Mouse (Mus musculus): Measurements from ENCODE around the gene Zbtb16. TPM values are rescaled to one million over a fixed set of nuclear protein-coding genes. Genes with fewer than 3 reads are reported as not detected.

Gene Zbtb16
- total RNA-seq (2017): 5.5 and 7.3 TPM in 2 replicates

DNA sequence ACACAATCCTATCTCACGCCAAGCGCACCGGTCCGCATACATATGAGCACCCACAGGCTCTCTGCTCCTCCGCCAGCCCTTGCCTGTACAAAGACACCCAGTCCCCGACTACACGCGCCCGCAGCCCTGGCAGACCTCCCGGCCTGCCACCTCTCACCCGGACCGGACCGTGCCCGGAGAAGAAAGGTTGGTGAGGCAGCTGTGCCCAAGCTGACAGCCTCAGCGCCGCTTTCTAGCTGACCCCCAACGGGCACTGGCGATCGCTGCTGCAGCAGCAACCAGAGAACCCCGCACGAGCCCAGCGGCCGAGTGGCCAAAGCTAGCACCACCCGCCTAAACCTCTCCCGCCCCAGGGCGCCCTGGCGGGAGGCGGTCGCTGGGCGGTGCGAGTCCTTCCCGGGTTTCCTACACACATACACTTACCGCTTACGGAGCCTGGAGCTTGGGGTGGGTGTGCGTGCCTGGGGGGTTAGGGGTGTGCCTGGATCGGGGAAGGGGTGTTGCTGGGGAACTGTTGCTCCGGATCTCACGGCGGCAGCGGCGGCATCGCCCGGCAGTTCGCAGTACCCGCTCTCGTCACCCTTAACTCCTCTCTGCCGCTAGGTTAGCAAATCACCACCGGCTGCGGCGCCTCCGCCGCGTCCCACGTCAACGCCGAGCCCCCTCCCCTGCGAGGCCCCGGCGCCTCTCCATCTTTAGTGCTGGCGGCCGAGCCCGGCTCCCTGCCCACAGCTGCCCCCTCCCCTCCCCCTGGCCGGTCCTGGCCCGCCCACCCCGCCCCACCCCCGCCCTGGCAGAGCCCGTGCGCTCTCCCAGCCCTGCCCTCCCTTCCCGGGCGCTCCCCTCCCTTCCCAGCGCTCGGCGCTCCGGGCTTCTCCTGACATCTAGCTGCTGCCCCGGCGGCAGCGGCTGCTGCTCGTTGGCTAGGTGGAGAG lies at the start of gene Zbtb16:
Zbtb16 (minus strand) TSS at position 592 of the 935 bp plus-strand sequence.
- ATAC-seq (replicated peaks; ENCODE audit: low read depth, poor library complexity, severe bottlenecking): peak; percentile 74

DNA sequence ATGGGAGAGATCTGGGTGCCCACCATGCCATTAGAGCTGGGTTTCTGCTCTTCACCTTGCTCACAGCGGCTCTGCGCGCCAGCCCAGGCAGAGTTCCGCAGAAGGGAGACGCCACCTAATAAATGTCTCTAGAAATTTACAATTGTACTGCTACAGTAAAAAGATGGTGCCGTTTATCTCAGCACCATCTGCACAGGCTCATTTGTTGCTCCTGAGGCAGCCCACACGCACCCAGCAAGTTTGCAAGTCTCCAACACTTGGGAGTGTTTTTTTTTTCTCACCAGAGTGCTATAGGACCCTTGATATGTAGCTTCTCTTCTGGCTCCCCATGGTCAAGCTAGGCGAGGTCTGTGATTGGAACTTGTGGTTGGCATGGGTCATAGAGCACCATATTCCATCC lies 36.9 kb upstream of the Zbtb16 start:
- ATAC-seq (replicated peaks; ENCODE audit: low read depth, poor library complexity, severe bottlenecking): no peak

DNA sequence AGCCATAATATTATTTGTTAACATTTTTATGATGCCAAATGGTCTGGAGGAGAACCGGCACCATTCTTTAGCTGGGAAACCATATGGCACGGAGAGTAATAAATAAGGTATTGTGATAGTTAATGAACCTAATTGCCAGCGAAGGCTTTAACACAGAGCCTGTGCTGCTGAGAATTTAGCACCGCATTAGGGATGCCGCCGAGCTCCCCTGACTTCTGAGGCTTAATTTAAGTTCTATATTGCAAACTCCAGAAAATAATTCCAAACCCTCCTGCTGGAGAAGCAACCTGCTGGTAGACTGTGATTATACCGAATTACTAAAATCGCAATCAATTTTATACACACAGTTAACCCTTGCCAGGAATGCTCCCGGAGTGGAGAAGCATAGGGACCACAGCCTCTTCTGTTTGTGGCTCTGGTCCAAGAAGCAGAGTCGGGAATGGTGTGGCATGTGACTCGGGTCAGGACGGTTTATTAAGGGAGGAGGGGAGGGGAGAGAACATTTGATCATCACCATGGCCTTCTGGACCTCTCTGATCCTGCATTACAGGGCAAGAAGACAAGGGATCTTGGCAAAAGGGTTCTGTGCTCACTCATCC lies 30.6 kb upstream of the Zbtb16 start:
- no peak for ATAC-seq (replicated peaks; ENCODE audit: low read depth, poor library complexity, severe bottlenecking)

DNA sequence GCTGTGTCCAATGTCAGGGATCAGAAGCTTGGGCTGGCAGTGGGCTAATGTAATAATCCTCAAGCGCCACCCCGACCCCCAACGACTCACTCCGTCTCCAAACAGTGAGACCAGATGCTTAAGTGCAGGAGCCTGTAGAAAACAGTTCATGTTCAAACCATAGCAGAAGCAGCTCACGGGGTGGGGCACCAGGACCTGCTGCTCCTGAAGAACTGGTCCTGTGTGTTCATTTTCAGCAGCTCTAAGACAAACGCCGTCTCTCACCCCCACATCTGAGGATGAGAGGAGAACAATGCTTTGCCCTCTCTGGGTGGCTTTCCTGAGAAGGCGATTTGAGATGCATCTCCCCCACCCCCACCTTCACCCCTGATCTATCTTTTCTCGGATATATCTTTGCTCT lies 29.2 kb upstream of the Zbtb16 start:
- ATAC-seq (replicated peaks; ENCODE audit: low read depth, poor library complexity, severe bottlenecking): no peak

DNA sequence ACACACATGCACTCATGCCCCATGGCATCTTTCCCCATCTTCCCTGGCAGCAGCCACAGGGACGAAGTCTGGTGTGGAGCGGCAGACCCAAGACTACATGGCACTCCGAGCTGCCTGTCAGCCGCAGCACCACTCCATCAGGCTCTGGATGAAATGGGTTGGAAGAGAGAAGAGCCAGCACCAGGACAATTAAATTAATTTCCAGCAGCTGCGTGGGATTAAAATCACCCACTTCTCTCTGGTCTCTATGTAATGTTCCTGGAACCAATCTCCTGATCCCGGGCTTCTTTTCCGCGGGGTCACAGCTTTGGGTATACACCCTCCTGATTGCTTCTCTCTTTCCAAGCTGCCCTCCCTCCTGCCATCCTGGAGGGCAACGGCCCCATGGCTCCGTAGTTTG lies 25.5 kb upstream of the Zbtb16 start:
- no peak for ATAC-seq (replicated peaks; ENCODE audit: low read depth, poor library complexity, severe bottlenecking)

DNA sequence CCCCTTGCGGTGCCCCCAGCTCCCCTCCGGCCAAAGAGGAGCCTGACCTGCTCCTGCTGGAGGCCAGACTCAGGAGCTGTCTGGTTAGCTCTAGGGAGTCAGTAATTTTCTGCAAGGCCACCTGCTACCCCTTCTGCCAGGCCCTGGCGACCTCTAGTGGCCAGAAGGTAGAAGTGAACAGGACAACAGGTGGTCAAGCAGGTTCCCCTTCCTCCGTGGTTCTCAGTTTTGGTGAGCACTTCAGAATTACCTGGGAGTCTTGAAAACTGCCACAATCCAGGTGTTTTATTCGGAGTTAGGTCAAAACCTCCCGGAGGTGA lies 24.5 kb upstream of the Zbtb16 start:
- peak; percentile 97 for ATAC-seq (replicated peaks; ENCODE audit: low read depth, poor library complexity, severe bottlenecking)

DNA sequence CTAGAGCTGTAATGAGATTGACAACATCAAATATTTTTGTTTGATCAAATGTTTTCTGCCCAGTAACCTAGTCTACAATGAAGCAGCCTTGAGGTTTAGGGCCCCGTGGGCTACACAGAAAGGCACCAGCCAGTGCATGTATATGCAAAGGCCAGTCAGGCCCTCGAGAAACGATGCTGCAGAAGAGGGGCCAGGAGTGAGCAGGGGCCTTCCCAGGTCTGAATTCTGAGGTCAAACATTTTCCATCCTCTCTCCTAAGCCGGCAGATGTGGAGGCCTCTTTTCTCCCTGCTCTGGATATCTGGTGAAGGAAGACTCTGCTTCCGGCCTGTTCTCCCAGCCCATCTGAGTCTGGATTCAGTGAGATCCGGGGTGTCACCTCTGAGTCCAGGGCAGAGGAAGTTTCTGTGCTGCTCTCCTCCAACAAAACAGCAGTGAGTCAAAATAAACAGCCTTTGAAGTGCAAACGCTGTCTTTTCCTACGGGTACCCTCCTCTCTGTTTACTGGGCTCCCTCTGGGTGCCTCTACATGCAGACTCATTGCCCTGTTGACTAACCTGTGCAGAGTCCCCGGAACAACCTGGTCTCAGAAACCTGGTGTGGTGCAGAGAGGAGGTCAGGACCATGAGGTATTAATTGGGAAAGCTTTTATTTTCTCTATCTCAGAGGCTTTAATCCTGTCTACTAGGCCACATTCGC lies 24.0 kb upstream of the Zbtb16 start:
- no peak for ATAC-seq (replicated peaks; ENCODE audit: low read depth, poor library complexity, severe bottlenecking)

DNA sequence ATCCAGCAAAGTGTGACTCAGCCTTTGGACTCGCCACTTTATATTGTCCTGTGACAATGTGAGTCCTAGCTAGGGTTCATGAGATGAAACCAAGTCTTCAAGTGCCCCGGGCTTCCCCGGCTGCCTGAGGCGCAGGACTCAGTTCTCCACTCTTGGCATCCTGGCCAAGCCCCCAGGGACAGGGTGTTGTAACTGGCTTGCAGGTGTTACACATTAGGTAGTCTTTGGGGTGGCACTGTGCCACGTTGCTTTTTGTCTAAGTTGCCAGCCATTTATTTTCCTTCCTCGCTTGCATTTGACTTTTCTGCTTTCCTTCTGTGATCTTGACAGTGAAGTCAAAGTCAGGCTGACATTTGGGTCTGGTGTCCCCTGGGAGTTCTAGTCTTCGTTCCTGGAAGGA lies 21.9 kb upstream of the Zbtb16 start:
- ATAC-seq (replicated peaks; ENCODE audit: low read depth, poor library complexity, severe bottlenecking): no peak

DNA sequence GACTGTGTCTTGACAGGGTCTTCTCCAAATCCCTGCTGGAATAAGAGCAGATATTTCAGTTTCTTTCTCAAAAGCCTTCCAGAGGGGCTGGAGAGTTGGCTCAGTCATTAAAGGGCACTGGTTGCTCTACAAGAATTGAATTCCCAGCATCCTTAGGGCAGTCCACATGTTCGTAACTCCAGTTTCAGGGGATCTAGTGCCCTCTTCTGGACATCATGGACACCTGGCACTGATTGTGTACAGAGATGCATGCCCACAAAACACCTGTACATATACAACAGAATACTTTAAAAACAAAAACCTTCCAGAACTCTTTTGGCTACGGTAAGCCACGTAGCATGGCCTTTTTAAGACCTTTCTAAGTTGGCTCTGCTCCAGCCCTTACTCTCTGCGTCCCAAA lies 20.2 kb upstream of the Zbtb16 start:
- ATAC-seq (replicated peaks; ENCODE audit: low read depth, poor library complexity, severe bottlenecking): no peak

DNA sequence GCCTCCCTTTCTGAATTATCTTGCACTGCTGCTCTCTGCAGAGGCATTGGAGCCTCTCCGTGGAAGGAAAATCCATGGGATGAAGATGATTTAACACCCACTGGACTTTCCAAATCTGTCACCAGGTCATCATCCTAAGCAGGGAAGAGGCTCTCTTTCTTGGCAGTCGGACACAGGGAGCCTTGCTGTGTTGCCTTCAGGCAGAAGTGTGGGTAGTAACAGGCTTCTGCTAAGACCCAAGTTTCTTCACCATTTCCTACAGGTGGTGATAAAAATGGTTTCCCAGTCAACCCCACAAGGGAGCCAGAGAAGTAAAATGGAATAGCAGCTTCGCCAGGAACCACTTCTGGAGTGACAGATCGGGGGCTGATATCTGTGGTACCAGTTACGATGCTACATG lies 13.5 kb upstream of the Zbtb16 start:
- no peak for ATAC-seq (replicated peaks; ENCODE audit: low read depth, poor library complexity, severe bottlenecking)

DNA sequence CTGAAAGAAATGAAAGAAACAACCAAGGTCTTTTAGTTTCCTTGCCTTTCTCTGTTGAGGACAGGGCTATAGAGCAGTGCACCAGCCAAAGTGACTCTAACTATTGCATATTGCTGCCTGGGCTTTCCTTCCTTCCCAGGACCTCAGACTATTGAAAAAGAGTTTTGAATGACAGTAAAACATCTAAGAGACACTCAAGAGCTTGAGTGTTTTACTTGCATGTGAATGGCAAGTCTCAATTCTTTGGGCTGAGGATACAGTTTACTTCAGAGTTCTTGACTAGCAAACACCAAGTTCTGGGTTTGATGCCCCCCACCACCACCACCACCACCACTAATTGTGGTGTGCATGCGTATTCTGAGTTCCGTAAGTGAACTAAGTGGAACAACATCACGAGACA lies 3.5 kb upstream of the Zbtb16 start:
- ATAC-seq (replicated peaks; ENCODE audit: low read depth, poor library complexity, severe bottlenecking): no peak

DNA sequence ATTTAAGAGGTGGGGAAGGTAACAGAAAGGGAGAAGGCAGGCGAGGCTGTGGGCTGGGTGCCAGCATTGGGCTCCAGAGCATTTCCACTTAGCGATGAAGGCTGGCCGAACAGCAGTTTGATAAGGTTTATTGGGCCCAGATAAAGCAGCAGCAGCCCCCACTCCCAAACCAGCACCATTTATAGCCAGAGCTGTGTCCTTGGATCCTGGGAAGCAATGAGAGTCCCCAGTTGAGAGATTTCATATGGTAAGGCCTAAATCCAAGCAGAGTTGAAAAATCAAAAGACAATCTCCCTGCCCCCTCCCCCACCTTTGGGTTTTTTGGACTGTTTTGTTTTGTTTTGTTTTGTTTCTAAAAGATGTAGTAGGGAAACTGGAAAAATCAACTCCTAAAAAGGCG lies 2.3 kb upstream of the Zbtb16 start:
- no peak for ATAC-seq (replicated peaks; ENCODE audit: low read depth, poor library complexity, severe bottlenecking)

DNA sequence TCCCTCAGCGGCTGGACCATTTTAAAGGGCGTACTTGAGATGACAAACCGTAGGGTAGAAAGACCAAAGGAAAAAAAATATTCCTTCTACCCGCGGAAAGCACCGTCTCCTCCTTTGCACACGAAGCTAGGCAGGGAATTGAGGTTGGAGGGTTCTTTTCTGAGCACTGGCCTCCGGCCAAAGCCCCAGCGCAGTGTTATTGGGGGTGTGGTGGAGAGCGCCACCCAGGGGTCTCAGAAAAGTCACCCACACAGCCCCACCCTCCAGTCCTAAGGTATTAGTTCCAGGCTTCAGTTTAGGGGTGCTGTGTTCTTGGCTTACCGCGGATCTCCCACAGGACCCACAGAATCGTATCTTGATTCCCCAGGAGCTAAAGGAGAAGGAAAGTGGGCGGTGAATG lies 1.2 kb upstream of the Zbtb16 start:
- ATAC-seq (replicated peaks; ENCODE audit: low read depth, poor library complexity, severe bottlenecking): peak; percentile 46

DNA sequence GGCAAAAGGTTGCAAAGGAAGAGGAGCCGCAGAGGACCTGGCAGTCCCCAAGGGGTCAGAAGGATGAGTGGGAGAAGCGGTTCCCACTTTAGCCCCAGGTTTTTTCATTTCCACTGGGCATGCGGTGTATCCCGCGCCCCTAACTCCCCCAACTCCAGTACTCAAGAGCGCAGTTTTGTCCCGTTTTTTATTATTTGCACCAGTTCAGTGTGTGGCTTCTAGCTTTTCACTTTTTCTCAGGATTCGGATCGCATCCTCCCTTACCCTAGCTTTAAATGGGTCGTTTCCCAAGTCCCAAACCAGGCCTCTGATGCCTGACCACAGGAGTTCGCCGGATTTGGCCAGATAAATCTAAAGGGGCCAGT lies 526 bp upstream of the Zbtb16 start:
- no peak for ATAC-seq (replicated peaks; ENCODE audit: low read depth, poor library complexity, severe bottlenecking)

DNA sequence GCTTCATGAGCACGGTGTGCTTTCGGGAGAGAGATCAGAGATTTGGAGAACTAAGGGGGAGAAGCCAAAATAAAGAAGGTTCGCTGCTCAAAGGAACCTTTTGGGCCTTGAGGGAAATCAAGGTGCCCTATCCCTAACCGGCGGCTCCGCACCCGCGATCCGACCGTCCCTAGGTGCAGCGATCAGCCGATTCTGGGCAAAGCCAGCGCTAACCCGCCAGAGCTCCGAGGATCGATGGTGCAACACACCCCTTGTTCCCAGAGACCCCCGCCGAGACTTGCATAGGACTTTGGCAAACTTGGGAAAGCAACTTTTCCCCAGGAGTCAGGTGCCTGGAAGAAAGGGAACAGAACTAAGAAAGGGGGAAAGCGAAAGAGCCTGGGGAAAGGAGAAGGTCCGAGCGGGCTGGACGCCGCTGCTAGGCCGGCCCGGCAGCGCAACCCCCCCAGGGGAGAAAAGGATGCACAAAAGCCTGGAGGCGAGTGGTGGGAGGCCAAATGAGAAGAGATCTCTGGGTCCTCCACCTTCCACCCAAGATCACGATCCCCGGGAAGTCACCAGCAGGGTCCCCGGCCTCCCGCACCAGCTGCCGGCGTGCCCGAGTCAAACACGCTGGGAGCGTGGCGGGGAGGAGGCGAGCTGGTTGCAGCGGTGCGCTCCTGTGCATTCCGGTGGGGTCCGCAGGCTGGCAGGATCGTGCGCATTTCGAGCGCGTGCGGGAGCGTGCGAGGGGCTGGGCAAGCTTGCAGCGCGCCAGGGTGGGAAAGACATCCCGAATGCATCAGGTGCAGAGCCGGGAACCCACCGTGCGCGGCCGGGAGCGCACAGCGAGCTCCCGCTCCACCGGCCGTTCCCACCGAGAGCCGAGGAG lies 1.2 kb downstream of the Zbtb16 start:
- no peak for ATAC-seq (replicated peaks; ENCODE audit: low read depth, poor library complexity, severe bottlenecking)

DNA sequence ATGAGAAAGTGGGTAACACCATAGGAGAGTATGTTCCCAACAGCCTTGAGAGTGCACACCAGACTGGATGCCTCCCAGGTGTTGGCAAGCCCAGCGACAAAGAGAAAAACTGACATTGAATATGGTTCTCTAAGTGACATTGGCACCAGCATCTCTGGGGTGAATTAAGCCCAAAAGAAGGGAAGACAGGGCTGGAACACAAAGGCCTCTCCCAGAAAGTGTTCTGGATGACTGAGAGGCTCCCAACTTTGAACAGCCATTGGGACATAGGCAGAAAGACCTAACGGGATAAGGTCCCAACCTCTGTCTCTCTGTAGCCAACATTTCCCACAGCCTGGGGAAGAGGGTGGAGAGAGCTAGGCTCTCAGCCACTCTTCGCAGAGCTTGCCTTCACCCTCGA lies 2.0 kb downstream of the Zbtb16 start:
- ATAC-seq (replicated peaks; ENCODE audit: low read depth, poor library complexity, severe bottlenecking): no peak

DNA sequence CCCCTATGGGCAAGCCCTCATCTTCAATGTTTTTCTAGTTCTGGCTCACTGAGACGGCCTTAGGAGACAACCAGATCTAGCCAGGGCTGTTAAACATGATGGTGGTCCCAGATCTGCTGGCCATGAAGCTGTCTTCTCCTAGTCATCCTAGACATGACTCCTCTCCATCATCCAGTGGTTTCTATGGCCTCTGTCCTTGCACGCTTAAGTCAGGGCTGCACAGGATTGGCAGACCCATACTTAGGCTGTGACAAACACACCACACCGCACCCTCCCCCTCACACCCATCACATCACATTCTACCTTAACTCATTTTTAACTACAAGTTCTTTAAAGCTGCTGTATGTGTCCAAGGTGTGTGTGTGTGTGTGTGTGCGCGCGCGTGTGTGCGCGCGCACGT lies 2.5 kb downstream of the Zbtb16 start:
- ATAC-seq (replicated peaks; ENCODE audit: low read depth, poor library complexity, severe bottlenecking): no peak

DNA sequence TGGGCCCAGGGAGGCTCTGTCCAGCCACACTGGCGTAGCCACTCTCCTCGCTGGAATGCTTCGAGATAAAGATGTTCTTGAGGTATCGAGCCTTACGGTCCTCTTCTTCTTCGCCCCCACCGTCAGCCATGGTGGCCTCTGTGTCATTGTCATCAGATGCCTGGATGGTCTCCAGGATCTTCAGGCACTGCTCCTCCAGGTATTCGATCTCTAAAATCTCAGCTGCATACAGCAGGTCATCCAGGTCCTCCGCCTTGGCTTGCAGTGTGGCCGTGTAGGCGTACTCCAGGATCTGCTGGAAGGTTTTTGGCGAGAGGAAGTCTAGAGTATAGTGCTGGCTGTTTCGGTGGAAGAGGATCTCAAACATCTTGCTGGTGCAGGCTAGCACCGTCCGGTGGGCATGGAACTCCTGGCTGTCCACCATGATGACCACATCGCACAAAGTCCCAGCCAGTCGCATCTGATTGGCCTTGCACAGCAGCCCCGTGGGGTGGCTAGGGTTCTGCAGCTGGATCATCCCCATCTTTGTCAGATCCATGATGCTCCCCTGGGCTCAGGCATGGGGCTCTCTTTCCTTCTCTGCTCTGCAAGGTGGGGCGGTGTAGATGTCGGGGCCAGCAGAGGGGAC lies 3.4 kb downstream of the Zbtb16 start:
- ATAC-seq (replicated peaks; ENCODE audit: low read depth, poor library complexity, severe bottlenecking): no peak

DNA sequence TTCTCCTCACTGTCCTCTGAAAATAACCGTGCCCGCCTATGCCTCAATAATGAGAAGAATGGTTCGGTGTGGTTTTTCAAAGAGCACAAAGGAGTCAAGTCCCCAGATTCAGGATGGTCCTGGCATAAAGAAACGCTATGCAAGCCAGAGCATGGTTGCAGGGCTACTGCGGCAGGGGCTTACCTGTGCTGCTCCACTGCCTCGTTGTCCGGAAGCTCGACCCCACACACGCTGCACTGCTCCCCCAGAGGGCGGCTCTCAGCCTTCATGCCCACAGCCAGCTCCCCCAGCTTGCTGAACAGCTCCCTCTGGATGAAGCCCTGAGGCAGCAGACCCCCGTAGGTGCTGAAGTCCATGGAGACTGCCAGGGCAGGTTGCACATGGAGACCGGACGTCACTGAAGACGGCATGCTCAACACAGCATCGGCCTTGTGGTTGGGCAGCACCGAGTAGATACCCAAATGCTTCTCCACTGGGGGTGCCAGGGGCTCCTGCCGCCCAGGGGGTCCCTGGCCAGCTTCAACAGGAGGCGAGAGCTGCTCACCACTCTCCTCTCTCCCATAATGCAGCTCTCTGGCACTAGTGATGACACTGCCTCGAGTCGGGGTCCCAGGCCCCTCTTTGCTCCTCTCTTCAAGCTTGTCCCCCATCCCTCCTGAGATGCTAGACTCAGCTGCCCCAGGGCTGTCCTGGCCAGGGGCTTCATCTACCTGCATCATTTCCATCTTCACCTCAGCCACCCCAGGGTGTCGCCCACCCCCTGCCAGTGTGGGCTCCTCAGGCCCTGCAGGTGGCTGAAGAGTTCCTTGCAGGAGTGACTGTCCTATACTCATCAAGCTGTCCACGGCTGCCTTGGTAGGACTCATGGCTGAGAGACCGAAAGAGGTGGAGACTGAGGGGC lies 4.2 kb downstream of the Zbtb16 start:
- ATAC-seq (replicated peaks; ENCODE audit: low read depth, poor library complexity, severe bottlenecking): no peak

Data from common myeloid progenitor, adult 5-6 weeks (primary cell).